Mouse (Mus musculus) lung, postnatal 4 days (tissue): ENCODE results near the gene Gpr61.

Experiments
- DNase-seq, 2 experiments: peaks; one replicate each; pipeline ENCODE4 v3.0.0; 2021

Gene Gpr61

GRCm38 (mm10) chr3:108129804-108130203 lies 24.9 kb downstream of the Gpr61 start:
- DNase-seq: no peak

DNA sequence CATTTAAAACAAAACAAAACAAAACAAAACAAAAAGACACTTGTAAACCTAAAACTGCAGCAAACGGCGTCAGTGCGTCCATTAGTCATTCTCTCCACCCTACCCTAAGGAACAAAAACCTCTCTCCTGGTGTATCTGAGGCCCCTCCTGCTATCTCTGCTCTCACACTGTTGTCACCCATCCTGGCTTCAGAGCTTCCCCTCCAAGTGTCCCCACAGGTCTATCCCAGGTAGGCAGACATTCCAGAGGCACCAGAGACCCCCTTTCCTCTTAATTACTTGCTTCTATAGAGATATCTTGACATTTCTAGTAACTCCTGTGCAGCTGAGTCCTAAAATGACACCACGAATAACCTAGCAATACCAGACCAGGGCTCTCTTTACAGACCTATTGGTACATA lies 25.3 kb downstream of the Gpr61 start:
- DNase-seq: no peak

GRCm38 (mm10) chr3:108128520-108128919 lies 26.2 kb downstream of the Gpr61 start:
- no peak for DNase-seq

DNA sequence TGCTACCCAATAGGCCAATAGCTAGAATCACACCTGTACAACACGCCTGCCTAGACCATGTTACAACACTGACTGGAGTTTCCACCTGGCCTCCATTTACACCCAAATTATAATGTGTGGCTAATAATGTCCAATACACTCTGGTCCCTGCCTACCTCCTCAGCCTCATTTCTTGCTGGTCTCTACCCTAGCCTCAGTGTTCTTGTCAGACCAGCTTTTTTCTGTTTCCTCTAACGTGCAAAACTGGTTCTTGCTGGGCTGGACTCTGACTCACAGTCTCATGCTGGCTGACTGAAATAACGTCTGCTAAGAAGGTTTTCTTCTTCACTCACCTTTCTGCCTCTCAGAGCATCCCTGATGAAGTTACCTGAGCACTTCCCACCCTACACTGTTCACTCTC lies 28.4 kb downstream of the Gpr61 start:
- no peak for DNase-seq

GRCm38 (mm10) chr3:108124131-108124530 lies 30.6 kb downstream of the Gpr61 start:
- no peak for DNase-seq

DNA sequence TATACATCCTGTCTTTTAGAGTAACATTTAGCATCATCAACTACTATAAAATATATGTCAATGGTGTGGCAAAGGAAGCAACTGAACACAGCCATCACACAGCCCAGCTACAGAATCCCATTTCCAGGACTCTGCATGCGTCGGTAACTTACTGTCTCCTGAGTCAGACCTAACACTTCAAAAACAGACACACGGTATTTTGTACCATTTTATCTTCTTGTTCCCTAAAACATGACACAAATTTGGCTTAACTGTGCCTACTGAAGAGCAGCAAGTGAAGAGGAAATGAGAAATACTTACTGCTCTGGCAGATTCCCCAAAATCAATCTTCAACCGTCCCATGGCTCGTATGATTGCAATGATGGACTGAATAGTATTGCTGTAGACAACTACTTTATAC lies 31.4 kb downstream of the Gpr61 start:
- DNase-seq: no peak

DNA sequence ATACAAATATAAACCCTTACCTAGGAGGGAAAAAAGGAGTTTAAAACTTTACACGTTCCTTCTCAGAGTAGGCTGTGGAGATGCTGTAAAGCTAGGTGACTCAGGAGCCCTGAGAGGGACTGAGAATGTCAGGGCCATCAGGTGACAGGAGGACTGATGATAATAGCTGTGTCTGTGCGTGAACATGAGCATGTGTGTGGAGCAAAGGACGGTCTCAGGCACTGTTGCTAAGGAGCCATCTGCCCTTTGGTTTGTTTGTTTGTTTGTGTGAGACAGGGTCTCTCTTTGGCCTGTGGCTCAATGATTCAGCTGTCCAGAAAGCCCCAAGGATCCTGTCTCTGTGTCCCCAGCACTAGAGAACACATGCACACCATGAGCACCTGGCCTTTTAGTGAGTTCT lies 33.6 kb downstream of the Gpr61 start:
- DNase-seq: no peak

DNA sequence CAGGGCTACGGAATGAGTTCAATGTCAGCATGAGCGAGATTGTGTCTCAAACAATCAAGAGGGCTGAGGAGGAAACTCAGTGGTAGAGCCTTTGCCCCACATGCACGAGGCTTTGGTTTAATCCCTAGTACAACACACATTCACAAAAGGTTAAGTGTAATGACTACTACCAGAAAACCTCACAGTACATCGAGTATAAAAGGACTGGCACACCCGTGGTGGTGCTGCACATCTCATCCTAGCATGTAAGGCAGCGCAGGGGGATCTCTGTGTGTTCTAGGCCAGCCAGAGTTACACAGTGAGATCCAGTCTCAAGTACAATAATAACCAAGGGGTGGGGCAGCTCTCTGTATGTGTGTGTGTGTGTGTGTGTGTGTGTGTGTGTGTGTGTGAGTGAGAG lies 37.2 kb downstream of the Gpr61 start:
- no peak for DNase-seq

GRCm38 (mm10) chr3:108113591-108114289 lies 40.9 kb downstream of the Gpr61 start:
- no peak for DNase-seq

- DNase-seq: no peak
Observed at GRCm38 (mm10) chr3:108112666-108113065, 42.0 kb downstream of the Gpr61 start.

DNA sequence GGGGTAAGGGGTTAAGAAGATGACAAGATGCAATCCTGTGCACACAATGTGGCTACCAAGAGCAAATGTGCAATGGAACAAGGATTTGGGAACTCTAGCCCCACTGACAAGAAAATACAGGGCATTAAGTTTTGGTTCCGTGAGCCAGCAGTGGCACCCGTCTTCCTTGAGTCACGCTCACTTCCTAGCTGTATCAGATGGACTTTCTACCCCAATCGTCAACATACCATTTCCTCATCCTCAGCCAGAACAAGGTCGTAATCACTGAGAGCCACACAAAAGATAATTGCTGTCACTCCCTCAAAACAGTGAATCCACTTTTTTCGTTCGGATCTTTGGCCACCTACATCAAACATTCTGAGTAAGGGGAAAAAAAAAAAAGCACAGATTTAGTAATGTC lies 42.4 kb downstream of the Gpr61 start:
- DNase-seq: no peak

DNA sequence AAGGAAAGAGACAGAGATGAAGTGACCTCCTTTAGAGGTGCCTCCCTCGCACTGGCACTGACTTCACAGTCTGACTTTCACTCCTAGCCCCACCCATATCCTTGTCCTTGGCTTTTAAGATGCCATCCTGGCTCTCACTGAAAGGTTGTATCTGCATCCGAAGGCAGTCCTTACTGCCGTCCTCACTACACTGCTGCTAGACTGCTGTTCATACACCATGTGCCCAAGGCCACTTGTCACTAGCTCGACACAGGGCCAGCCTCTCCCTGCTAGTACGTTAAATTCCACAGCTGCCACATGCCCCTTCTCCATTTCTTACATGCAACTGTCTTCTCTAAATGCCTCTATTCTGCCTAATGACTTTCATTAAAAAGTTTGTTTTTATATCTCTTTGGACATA lies 43.4 kb downstream of the Gpr61 start:
- no peak for DNase-seq

DNA sequence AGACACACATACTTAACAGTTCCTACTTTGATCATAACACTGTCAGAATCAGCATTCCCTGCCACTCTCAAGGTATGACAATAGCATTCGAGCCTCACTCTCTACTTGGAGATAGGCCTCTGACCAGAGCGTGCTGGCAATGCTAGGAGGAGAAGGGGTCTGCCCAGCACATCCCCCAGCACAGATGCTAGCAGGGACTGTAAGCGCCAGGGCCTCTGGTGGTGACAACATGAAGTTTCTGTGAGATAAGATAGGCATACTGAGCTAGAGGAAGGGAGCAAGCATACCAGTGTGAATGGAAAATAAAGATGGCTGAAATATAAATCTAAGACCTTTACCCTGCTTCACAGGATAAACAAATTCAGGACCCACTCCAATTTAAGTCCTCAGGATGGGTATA lies 49.4 kb downstream of the Gpr61 start:
- DNase-seq: no peak

GRCm38 (mm10) chr3:108102075-108102474 lies 52.6 kb downstream of the Gpr61 start:
- DNase-seq: no peak

DNA sequence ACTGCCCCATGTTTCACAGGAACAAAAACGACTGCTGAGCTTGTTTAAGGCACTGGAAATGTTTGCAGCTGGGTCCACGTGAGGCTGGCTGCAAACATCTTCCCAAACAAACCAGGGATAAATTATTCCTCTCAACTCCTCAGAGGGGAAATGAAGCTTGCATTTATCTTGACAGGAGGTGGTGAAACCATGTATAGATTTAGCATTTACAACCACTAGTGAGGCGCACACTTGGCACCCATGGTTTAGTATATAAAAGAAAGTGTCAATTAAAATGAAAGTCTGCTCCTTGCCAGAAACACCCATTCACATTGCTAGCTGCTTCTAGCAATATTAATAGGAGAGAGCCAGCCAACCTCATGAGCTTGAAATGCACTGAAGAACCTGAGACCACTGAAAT lies 53.1 kb downstream of the Gpr61 start:
- no peak for DNase-seq
